Mouse (Mus musculus) small intestine, adult 2 months (tissue): Measurements from ENCODE around the gene Fam163b. TPM values are rescaled to one million over a fixed set of nuclear protein-coding genes. Genes with fewer than 3 reads are reported as not detected.

ENCODE experiments used
- H3K27ac ChIP-seq: fragments of 200-500 bp; 2 replicates; pipeline ENCODE4 v1.5.1; 2012; ENCODE audit warnings: low read depth, low read length, control low read depth, inconsistent platforms; ENCODE audit not compliant: insufficient read depth
- H3K27me3 ChIP-seq: fragments of 200-500 bp; 2 replicates; pipeline ENCODE4 v1.6.1; 2012; ENCODE audit warnings: mild to moderate bottlenecking, moderate library complexity, low read length, inconsistent platforms; ENCODE audit not compliant: control insufficient read depth, insufficient read depth
- H3K36me3 ChIP-seq: fragments of 200-500 bp; 2 replicates; pipeline ENCODE4 v1.6.1; 2012; ENCODE audit warnings: mild to moderate bottlenecking, low read length, control low read depth, inconsistent platforms; ENCODE audit not compliant: control insufficient read depth, insufficient read depth
- H3K4me1 ChIP-seq: fragments of 200-500 bp; 2 replicates; pipeline ENCODE4 v1.6.1; 2012; ENCODE audit warnings: low read length, inconsistent platforms, mixed read lengths; ENCODE audit not compliant: control insufficient read depth, insufficient read depth, insufficient read length
- H3K4me3 ChIP-seq: fragments of 200-500 bp; 2 replicates; pipeline ENCODE4 v1.5.1; 2012; ENCODE audit warnings: low read depth, mild to moderate bottlenecking, control low read depth, inconsistent platforms, low read length, moderate library complexity
- CTCF ChIP-seq: fragments of 200-500 bp; IDR thresholded peaks from 2 replicates; pipeline ENCODE4 v1.5.1; 2012; ENCODE audit warnings: low read depth, mild to moderate bottlenecking, control low read depth, inconsistent platforms, low read length, moderate library complexity, mixed read lengths; ENCODE audit not compliant: insufficient replicate concordance, insufficient read length; ENCODE audit errors: extremely low read depth
- POLR2A ChIP-seq: fragments of 200-500 bp; IDR thresholded peaks from 2 replicates; pipeline ENCODE4 v1.6.1; 2012; ENCODE audit warnings: low read depth, mild to moderate bottlenecking, control low read depth, inconsistent platforms, low read length, moderate library complexity
- WGBS: fragments of 180-500 bp; shearing (Covaris S2); methylation state at CpG from one replicate; pipeline ENCODE4 v1.1.7; 2018; 5-methylcytosine and 5-hydroxymethylcytosine counted together
- polyA plus RNA-seq: library from polyadenylated mRNA; depleted of rRNA; stranded (reverse); fragments of >200 nt; gene quantifications from 2 replicates; pipeline ENCODE4 v1.2.3, GENCODE M21; 2012

Gene Fam163b
- polyA plus RNA-seq, 1 experiment: 0.08 TPM

DNA sequence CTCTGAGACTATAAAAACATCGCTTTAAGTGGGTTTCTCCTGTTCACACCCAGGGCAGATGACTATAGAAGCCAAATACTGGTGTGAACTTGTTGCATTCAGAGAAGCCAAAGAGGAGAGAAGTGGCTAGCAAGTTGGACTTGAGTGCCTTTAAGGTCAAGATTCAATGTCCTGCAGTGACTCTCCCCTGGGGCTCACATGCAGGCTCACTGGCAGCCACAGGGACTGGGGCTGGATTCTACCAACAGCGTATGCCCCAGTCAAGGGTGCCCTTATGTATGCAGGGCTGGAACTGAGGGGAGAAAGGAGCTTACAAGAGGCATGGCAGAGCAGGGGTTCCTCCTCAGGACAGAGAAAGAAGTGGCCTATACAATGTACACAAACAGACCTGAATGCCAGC lies 22.5 kb downstream of the Fam163b start:
- Histone ChIP-seq H3K27me3 (no peaks in the 10 kb centered on the region), H3K4me3 (no peak overlapping the region), H3K4me1 (no peaks in the 10 kb centered on the region), H3K27ac (no peak overlapping the region), H3K36me3 (no peaks in the 10 kb centered on the region)
- 87% methylated on average over 2 of the region's 2 CpGs for WGBS
- TF ChIP-seq CTCF: no peak
- no peak for TF ChIP-seq POLR2A

- H3K36me3 ChIP-seq: no peaks in the 10 kb centered on the region
- H3K27me3 ChIP-seq: no peaks in the 10 kb centered on the region
- 38% methylated on average over 4 of the region's 4 CpGs for WGBS
- H3K27ac ChIP-seq: no peak overlapping the region
- no peaks in the 10 kb centered on the region for H3K4me1 ChIP-seq
- TF ChIP-seq CTCF (no peak), POLR2A (no peak)
- no peak overlapping the region for H3K4me3 ChIP-seq
These were observed 23.8 kb downstream of the Fam163b start for GRCm38 (mm10) chr2:27118452-27118851.

DNA sequence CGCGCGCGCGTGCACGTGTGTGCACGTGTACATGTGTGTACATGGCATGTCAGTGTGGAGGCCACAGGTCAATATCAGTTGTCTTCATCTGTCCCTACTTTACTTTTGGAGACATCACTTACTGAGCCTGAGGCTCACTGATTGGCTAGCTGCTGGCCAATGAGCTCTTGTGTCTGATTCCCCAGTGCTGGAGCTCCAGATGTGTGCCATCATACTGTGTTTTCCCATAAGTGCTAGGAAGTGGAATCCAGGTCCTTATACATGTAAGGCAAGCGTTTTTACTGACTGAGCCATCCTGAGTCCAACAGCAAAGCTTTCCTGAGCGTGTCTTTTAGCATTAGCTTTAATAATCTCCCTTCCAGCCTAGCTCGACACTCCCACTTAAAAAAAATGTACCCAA lies 28.1 kb downstream of the Fam163b start:
- no peaks in the 10 kb centered on the region for H3K27me3 ChIP-seq
- no peaks in the 10 kb centered on the region for H3K4me1 ChIP-seq
- H3K27ac ChIP-seq: no peak overlapping the region
- H3K36me3 ChIP-seq: no peaks in the 10 kb centered on the region
- WGBS: 83% methylated on average over 10 of the region's 10 CpGs
- TF ChIP-seq CTCF: no peak
- no peak for TF ChIP-seq POLR2A
- no peak overlapping the region for H3K4me3 ChIP-seq

- H3K4me1 ChIP-seq: no peaks in the 10 kb centered on the region
- H3K36me3 ChIP-seq: no peaks in the 10 kb centered on the region
- no peaks in the 10 kb centered on the region for H3K27me3 ChIP-seq
- TF ChIP-seq POLR2A: no peak
- TF ChIP-seq CTCF: no peak
- WGBS: 73% methylated on average over 20 of the region's 20 CpGs
- no peak overlapping the region for H3K27ac ChIP-seq
- no peak overlapping the region for H3K4me3 ChIP-seq
These were observed 29.7 kb downstream of the Fam163b start for GRCm38 (mm10) chr2:27112585-27112984.

- Histone ChIP-seq H3K4me3 (no peak overlapping the region), H3K36me3 (no peaks in the 10 kb centered on the region), H3K27me3 (no peaks in the 10 kb centered on the region), H3K4me1 (no peaks in the 10 kb centered on the region), H3K27ac (no peak overlapping the region)
- WGBS: 81% methylated on average over 5 of the region's 5 CpGs
- TF ChIP-seq POLR2A: no peak
- no peak for TF ChIP-seq CTCF
These were observed 33.2 kb downstream of the Fam163b start for GRCm38 (mm10) chr2:27109052-27109451.

DNA sequence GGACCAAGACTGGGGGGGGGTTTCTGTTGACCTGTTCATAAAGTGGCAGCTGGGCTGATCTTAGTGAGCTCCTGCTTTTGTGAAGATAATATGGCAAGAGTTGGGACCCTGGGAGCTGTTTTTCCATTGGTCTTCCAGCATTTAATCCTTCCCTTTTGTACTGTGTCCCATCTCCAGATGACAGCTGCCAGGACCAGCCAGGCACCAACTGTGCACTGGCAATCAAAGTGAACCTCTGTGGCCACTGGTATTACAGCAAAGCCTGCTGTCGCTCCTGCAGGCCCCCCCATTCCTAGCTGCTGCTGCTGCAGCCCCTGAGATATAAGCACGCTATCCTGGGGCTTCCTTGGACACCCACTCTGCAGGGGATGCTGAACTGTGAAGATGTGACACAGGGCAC lies 34.1 kb downstream of the Fam163b start:
- H3K4me1 ChIP-seq: no peaks in the 10 kb centered on the region
- TF ChIP-seq POLR2A (no peak), CTCF (no peak)
- H3K36me3 ChIP-seq: no peaks in the 10 kb centered on the region
- H3K27me3 ChIP-seq: no peaks in the 10 kb centered on the region
- H3K27ac ChIP-seq: no peak overlapping the region
- 70% methylated on average over 2 of the region's 2 CpGs for WGBS
- no peak overlapping the region for H3K4me3 ChIP-seq

GRCm38 (mm10) chr2:27106816-27107215 lies 35.5 kb downstream of the Fam163b start:
- 58% methylated on average over 3 of the region's 3 CpGs for WGBS
- no peaks in the 10 kb centered on the region for H3K36me3 ChIP-seq
- no peak overlapping the region for H3K4me3 ChIP-seq
- H3K27ac ChIP-seq: no peak overlapping the region
- no peaks in the 10 kb centered on the region for H3K4me1 ChIP-seq
- TF ChIP-seq POLR2A (no peak), CTCF (no peak)
- H3K27me3 ChIP-seq: no peaks in the 10 kb centered on the region

DNA sequence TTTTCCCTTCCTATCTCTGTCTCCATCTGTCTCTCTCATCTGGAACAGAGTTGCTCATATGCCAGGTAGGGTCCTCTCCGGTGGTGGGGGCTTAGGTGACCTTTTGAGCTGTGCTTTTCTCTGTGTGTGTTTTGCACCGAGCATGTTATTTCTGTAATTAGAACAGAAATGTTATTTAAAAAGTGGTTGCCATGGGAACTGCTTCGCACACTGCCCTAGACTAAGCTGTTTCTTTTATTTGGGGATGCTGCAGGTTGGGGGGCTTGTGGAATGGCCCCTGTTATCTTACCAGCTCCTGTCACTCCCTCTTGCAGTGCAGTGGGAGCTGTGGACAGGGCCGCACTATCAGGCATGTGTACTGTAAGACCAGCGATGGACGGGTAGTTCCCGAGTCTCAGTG lies 38.7 kb downstream of the Fam163b start:
- Histone ChIP-seq H3K4me3 (no peak overlapping the region), H3K27me3 (no peaks in the 10 kb centered on the region), H3K27ac (no peak overlapping the region), H3K36me3 (no peaks in the 10 kb centered on the region), H3K4me1 (no peaks in the 10 kb centered on the region)
- TF ChIP-seq CTCF (no peak), POLR2A (no peak)
- WGBS: 72% methylated on average over 7 of the region's 7 CpGs
